Mouse (Mus musculus): Measurements from ENCODE around the gene Dand5. TPM values are rescaled to one million over a fixed set of nuclear protein-coding genes. Genes with fewer than 3 reads are reported as not detected.

The Dand5 gene
- total RNA-seq (2022), result 10 to 100 TPM in 3 of 4 experiments, 1 to 10 TPM in 1; 7.8 to 12.9 (median 12.2) TPM

DNA sequence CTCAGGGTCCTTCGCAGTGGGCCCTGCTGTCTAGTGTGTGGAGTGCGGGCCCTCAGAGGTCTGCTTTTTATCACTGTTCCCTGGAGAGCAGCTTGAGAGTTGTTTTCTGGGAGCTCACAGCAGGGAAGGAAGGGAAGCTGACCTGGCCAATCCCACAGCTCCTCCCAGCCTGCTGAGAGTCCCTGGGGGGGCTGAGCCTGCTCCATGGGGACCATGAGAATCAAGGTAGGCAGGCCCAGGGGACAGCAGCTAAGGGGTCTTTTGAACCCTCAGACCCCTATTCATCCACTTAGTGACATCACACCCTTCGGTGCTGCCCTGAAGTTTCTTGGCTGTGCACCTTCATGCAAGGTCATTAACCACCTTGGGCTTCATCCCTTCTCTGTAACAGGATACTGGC is at the start of gene Dand5:
Dand5 (minus strand) TSS at position 101 of the 400 bp plus-strand sequence.
- no peak for DNase-seq (ENCODE audit: low spot score in 2 of 2)

DNA sequence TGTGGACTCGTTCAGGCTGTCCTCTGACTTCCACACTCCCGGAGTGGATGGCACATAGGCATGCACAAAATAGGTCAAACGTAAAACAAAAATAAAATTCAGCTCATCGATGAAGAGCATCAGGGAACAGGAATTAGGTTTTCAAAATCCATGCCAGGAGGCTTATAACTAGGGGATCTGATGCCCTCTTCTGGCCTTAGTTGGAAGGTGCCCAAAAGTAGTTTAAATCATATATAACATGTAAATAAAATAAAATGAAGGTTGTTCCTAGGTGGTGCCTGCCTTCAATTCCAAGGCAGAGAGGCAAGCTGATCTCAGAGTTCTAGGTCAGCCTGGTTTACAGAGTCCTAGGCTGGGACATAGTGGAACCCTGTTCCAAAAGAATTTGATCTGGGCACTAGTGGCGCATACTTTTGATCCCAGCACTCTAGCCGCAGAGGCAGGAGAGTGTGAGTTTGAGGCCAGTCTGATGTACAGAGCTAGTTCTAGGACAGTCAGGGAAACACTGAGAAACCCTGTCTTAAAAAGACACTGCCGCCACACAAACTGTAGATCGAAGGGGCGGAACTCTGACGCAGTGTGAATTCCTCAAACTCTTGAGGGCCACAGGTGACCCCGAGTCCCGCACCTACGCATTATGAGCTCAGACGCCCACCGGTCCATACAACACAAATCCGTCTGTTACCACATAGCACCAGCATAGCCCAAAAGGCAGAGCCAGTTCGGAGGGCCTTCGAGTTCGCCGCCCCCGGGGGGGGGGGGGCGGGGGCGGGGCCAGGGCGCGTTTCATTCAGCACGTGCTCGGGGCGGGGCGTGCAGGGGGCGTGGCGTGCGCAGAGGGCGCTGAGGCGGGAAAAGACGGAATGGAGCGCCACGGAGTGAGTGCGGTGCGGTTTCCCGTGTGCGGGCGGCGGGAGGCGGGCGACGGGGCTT is 49.0 kb upstream of the Dand5 start, which contains the start of gene Syce2:
Syce2 (plus strand) TSS at position 736 of the 933 bp plus-strand sequence.
- DNase-seq (ENCODE audit: low spot score in 2 of 2), result peak in 1 of 2 experiments; percentile 59

DNA sequence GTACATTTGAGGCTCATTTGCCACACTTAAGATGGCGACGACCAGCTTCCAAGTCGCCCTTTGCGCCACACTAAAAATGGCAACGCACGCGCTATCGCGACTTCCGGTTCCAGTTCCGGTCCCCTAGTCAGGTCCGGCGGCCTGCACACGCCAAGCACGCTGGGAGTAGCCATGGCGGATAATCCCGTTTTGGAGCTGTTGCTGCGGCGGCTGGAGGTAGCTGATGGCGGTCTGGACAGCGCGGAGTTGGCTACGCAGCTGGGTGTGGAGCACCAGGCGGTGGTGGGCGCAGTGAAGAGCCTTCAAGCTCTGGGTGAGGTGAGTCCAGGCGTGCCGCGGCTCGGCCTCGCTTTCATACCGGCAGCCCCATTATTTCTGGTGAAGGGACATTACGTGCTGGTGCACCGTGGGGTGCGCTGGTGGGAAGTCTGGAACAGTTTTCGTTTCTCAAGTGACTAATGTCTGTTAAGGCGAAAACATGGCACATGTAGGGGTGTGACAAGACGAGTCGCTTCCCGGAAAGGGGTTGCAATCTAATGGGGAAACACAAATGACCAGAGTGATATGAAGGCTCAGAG is 34.3 kb upstream of the Dand5 start, which contains the start of gene Farsa:
Farsa (plus strand) TSS at position 126 of the 578 bp plus-strand sequence.
- DNase-seq (ENCODE audit: low spot score in 2 of 2), result peak; percentile 82 to 87

DNA sequence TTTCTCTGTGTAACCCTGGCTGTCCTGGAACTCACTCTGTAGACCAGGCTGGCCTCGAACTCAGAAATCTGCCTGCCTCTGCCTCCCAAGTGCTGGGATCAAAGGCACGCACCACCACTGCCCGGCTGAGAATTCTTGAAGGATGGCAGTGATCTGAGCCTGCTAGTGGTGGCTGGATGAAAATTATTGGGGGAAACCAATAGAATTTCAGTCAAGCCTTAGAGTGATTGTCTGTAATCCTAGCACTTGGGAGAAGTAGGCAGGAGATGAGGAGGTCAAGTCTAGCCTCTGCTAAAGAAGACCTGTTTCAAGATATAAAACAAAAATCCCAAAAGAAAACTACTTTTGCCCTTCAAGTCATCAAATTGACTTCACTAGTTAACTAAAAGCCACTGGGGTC is 33.8 kb upstream of the Dand5 start:
- no peak for DNase-seq (ENCODE audit: low spot score in 2 of 2)

DNA sequence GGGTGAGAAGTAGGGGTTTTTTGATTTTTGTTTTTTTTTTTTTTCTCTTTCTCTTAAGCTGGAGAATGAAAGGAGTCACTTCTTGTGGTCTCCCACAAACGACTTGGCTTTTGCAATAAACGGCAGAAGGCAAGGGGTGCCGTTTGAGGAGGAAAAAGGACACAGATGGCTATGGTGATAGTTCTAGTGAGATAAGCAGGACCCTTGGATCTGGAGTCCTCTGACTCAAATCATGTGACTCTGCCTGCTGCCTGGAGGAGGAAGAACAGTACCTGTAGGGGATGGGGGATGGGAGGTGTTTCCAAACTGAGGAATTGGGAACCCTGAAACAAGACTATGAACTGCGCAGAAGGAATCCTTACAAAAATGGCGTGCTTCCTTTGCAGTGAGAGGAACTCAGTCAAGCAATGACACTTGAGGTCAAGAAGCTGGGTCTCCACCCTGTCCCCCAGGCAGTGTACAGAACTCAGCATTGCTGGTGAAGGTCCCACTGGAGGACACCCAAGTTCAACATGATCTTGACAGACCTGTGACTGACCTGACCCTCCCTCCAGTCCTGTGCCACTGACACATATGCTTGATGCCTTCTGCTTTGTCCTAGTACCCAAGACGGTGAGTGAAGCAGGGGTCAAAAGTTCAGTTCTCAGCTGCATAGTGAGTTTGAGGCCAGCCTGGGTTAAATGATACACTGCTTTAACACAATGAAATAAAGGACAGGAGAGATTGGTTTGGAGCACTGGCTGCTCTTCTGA is 25.2 kb upstream of the Dand5 start:
- no peak for DNase-seq (ENCODE audit: low spot score in 2 of 2)

DNA sequence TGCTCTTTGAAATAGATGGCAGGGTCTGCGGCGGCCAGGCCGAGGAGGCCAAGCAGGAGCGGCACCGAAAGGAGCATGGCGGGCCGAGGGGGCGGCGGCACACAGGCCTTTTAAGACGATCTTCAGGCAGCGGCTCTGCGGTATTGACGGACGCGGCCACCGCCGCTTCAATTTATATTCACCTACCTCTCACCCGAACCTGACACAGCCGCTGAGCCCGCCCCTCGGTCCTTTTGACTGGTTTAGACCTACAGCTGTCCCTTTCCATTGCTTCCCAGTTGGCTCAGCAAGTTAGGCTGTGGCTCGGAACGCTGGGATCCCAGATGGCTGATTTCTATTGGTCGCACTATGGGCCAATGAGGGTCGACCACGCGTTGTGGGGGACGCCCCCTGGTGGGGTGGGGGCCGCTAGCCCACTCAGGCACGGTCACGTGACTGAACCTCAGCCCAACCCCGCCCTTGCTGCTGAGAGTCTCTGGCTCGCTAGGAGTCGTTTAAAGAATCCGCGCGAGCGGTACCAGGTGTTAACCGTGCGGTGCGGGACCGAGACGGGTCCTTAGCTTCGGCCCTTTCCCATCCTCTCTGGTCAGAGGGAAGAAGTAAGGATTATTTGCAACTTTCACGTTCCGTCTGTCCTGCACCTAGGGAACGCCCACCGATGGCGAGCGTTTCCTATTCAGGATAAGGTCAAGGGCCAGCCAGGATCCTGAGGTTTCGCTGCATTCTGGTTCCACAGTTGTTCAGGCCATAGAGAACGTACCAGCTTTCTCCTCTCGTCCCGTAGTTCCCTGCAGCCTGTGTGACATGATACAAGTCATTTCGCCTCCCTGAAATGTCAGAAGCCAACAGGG is 24.3 kb upstream of the Dand5 start, which contains the start of gene Calr:
Calr (minus strand) TSS at position 213 of the 851 bp plus-strand sequence.
- DNase-seq (ENCODE audit: low spot score in 2 of 2), result peak; percentile 99 to 100

DNA sequence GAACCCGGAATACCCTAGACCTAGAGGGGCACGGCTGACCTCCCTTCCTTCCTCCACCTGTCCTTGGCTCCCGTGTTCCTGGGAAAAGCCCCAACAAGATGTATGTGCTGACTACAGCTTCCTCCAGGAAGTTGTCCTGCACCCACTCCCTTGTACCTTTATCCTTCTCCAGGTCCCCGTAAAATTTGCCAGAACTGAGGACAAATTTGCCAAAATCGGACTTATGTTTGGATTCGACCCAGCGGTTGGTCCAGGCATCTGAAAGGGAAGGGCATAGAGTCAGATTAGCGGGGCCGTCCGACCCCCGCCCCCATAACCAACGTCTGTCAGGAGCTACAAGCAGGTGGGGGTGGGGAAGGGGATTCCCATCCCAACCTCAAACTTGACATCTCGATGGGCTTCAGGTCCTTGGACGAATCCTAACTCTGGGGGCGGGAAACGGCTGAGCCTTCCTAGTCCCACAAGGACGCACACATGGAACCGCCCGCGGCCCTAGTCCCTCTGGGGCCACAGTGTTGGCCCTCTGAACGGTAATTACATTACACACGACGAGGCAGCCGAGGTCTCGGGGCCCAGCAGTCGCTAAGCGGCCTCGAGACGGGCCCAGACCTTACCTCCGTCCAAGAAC is 23.6 kb upstream of the Dand5 start:
- DNase-seq (ENCODE audit: low spot score in 2 of 2), result no peak

DNA sequence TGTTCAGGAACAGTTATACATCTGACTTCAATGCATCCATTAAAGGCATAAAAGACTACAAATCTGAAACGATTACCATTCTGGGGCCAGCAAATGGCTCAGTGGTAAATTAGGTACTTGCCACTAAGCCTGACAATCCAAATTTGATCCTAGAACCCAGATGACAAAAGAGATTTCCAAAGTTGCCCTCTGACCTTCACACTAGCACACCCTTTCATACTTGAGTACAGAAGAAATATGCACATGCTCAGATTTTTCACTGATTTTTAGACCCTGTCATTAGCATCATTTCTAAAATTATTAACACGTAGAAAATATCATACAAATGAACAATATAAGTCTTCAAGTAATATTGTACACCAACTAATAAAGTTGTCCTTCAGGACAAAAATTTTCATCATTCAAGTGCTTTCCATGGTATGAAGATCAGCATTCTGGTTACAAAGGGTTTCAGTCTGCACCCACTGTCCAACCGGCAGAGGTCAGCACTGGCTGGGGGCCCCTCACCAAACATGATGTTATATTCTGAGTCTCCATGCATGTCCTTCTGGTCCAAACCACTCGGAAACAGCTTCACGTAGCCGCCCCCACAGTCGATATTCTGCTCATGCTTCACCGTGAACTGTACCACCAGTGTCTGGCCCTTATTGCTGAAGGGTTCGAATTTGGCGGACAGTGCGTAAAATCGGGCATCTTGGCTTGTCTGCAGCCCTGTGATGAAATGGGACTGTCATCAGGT is 22.9 kb upstream of the Dand5 start:
- no peak for DNase-seq (ENCODE audit: low spot score in 2 of 2)

DNA sequence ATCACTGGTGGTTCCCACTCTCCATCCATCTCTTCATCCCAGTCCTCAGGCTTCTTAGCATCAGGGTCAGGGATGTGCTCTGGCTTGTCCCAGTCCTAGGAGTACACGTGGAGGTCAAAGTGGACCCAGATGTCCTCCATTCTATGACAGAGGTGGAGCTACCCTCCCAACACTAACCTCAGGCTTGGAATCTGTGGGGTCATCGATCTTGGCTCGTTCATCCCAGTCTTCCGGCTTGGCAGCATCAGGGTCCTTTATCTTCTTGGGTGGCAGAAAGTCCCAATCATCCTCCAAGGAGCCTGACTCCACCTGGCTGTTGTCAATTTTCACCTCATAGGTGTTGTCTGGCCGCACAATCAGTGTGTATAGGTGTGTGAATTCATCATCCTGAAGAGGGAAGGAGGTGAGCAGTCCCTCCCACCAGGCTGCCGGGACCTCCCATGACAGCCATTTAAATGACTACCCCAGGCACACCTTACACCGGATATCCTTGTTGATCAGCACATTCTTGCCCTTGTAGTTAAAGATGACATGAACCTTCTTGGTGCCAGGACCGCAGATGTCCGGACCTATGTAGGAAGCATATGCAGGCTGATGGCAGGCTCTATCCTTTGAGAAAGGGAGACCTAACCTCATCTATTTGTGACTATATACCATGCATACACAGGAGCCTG is 21.9 kb upstream of the Dand5 start:
- DNase-seq (ENCODE audit: low spot score in 2 of 2), result no peak

DNA sequence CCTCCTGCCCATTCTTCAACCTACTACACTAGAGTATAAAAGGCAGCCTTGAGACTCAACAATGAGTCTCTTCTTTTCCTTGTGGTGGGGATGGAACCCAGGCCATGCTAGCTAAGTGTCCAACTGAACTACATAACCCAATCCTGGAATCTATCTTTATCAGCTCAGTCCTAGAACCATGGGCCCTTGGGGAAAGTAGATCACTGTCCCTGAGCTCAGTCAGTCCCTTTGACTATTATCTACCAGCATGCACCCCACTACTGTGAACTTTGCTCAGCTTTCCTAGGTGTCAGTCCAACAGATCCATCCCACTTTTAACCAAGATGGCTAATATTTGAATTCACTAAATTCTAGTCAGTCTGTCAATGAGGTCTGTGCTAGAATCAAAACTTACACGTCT is 18.9 kb upstream of the Dand5 start:
- no peak for DNase-seq (ENCODE audit: low spot score in 2 of 2)

DNA sequence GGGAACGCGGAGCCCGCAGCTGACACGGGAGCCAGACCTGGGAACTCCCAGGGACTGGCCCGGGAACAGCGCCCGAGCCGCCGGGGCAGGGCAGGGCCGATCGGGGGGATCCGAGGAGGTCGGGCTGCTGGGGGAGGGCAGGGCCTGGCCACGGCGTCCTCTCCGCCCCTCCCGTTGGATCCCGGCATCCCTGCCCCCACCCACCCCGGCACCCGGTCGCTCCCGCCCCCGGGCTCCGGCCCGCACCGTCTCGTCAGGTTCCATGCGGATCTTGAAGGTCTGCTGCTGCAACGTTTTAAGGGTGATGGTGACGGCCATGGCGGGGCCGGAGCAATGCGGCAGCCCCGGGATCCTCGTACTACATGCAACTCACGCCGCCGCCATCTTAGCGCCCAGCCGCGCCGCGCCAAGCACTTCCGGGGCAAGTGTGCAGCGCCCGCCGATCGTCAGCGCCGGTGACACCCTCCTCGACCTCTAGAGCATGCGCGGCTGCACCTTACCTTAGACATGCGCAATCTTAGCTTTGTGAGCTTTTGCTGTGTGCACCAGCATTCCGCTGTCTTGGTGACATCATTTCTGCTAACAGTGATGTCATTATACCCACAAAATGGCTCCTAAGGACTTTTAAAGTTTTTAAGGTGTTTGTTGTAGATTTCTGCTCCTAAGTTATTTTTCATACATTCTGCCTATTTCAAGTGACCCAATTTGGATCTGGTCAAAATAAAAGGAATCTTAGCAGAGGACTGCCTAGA is 17.8 kb upstream of the Dand5 start, which contains the start of gene Rad23a:
Rad23a (minus strand) TSS at position 418 of the 752 bp plus-strand sequence.
- DNase-seq (ENCODE audit: low spot score in 2 of 2), result peak; percentile 80 to 89

DNA sequence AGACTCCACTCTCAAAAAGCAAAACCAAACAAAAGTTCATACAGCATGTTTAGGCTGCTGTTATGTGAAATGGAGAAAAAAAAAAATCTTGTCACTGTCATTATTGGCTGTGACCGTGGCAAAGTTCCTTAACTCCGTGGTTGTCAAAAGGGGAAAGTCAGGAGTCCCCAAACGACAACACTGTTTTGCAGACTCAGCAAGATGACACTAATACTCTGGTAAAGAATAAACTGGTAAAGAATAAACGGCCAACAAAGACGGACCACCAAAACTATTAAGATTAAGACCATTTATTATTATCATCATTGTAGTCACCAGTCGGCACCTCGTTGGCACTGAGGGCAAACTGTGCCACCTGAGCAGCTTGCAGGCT is 17.2 kb upstream of the Dand5 start:
- no peak for DNase-seq (ENCODE audit: low spot score in 2 of 2)

DNA sequence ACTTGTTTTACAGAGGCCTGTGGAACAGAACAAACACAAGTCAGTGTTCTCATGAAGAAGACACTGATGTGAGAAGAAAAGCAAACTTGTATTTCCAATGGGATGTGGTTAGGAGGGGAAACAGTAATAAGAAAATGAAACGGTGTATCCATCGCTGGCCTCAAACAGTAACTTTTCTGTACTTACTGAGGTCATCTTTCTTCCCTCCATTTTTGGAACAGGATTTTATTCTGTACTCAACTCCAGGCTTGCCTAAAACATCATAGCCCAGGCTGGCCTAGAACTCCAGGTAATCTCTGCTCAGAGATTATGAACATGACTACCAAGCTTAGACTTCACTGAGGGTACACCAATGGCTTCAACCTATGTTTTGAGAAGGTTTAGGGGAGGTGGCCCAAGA is 16.8 kb upstream of the Dand5 start:
- no peak for DNase-seq (ENCODE audit: low spot score in 2 of 2)

DNA sequence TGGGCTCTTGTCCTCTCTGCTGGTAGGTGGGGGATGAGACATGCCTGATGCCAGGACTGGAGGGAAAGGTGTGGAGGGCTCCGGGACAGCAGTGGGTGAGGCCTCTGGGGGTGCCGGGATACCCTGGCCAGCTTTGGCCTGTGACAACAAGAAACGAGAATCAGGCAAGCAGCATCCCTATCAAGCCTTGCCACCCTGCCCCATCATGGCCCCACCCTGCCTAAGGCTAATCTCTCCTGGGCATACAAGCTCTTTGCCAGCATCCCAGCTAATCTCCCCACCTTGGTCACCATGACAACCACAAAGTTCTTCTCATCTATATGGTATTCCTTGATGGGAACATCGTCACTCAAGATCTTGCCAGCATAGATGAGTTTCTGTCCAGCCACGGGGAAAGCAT is 15.9 kb upstream of the Dand5 start:
- no peak for DNase-seq (ENCODE audit: low spot score in 2 of 2)

DNA sequence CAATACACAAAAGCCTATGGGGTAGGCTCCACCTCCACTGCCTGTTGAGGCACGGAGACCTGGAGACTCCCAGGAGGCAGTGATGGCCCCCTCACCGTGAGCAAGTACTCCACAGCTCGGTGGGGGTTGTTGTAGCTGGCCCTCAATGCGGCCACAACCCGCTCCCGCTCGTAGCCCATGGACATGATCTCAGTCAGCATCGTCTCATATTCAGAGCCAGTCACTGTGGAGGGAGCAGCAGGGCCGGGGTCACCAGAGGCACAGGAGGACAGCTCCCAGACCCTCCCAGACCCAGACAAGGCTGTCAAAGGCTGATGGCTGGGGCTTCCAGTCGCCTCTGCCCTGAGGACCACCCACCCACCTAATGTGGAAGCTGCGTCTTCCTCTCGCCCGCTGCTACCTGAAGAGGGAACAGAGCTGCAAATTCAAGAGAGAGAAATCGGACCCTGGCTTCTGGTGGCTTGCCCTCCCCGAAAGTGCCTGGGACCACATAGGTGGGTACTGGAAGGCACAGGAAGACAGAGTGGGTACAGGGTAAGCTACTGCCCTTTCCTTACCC is 15.4 kb upstream of the Dand5 start:
- no peak for DNase-seq (ENCODE audit: low spot score in 2 of 2)

DNA sequence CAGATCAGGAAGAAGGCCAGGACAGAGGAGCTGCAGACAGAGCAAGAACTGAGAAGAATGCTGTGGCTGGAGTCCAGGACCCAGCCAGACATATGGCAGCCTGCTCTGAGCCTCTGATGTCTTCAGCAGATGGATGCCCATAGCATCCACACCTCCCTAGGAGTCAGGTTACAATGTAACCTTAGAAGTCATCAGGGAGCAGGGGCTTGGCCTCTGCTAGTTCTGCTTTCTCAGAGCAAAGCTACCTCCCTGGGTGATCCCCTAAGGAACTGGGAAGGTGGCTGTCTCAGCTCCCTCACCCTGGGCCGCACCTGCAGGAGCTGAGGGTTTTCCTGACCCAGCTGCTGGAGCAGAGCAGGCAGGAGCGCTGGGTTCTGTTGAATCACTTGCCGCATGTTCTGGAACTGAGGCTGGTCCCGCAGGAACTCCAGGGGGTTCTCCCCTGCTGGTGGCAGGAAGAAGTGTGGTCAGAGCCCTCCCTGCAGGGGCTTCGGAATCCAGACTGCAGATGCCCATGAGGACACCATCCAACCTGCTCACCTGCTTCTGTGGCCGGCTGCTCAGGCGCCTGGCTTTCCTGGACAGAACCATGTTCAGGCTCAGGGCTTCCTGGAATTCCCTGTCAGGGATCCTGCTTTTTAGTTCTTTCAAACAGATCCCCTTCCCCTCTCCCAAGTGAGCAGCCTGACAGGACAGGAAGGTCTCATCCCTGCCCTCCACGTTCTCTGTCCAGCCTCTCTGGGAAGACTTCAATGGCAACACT is 14.7 kb upstream of the Dand5 start:
- DNase-seq (ENCODE audit: low spot score in 2 of 2), result no peak

All from gastrocnemius, adult 8-10 months (tissue).